Mouse (Mus musculus) neural tube, embryonic 14.5 days (tissue): ENCODE data around the gene Crebzf. TPM values are rescaled to one million over a fixed set of nuclear protein-coding genes. Genes with fewer than 3 reads are reported as not detected.

Experiments
- ATAC-seq: fragments of 200-750 bp; cut with Nextera tagmentation; 2 replicates; pipeline ENCODE4 v1.8.0; 2017; ENCODE audit warnings: low read depth, mild to moderate bottlenecking, moderate TSS enrichment, moderate library complexity
- H3K27ac ChIP-seq: fragments of 300-500 bp; sonication (generic); 2 replicates; pipeline ENCODE4 v1.5.1; 2014; ENCODE audit warnings: low read depth, mild to moderate bottlenecking, control low read depth, low read length, moderate library complexity, mixed read lengths
- H3K27me3 ChIP-seq: fragments of 300-500 bp; sonication (generic); 2 replicates; pipeline ENCODE4 v1.6.1; 2014; ENCODE audit warnings: low read length; ENCODE audit not compliant: control insufficient read depth, insufficient read depth
- H3K36me3 ChIP-seq: fragments of 300-500 bp; sonication (generic); 2 replicates; pipeline ENCODE4 v1.6.1; 2014; ENCODE audit warnings: low read length, mixed read lengths; ENCODE audit not compliant: control insufficient read depth, insufficient read depth
- H3K4me1 ChIP-seq: fragments of 300-500 bp; sonication (generic); 2 replicates; pipeline ENCODE4 v1.6.1; 2014; ENCODE audit warnings: low read length; ENCODE audit not compliant: control insufficient read depth, insufficient read depth
- H3K4me2 ChIP-seq: fragments of 300-500 bp; sonication (generic); 2 replicates; pipeline ENCODE4 v1.6.1; 2014; ENCODE audit warnings: mild to moderate bottlenecking, low read depth, low read length, control low read depth
- H3K4me3 ChIP-seq: fragments of 300-500 bp; sonication (generic); 2 replicates; pipeline ENCODE4 v1.5.1; 2014; ENCODE audit warnings: low read depth, low read length, control low read depth, mixed read lengths
- H3K9ac ChIP-seq: fragments of 300-500 bp; sonication (generic); replicated peaks from 2 replicates; pipeline ENCODE4 v1.6.1; 2014; ENCODE audit warnings: low read depth, mild to moderate bottlenecking, control low read depth, low read length, mixed read lengths
- H3K9me3 ChIP-seq: fragments of 300-500 bp; sonication (generic); 2 replicates; pipeline ENCODE4 v1.6.1; 2016; ENCODE audit warnings: low read length; ENCODE audit not compliant: control insufficient read depth
- WGBS: fragments of 180-500 bp; shearing (Covaris S2); extraction: QIAGEN DNeasy Blood & Tissue Kit; methylation state at CpG from one replicate; pipeline ENCODE4 v1.1.7; 2014; 5-methylcytosine and 5-hydroxymethylcytosine counted together
- polyA plus RNA-seq: library from polyadenylated mRNA; unstranded; fragments of >200 nt; fragmentation: Nextera tagmentation; extraction: Ambion mirVana; gene quantifications from 2 replicates; pipeline ENCODE4 v1.2.1, GENCODE M21; 2014

Gene Crebzf
- polyA plus RNA-seq, 1 experiment from 2014 or later = 49.5 TPM

DNA sequence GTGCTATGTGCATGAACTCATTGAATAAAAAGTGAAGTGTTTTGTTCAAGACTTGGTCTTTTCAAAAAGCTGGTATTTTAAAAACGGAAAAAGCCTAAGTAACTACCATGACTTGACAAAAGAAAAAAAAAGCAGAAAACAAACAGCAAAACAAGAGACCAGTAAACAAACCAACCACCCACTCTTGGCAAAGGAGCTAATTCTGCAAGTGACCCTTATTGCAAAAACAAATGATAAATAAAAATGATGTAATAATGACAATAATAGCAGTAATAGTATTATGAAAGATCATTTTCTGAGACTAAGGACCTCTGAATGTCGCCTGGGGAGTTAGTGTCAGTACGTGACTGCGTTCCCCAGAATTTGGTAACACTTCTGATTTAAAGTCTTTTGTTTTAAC is 459 bp upstream of the Crebzf start:
- 9% methylated on average over 4 of the region's 4 CpGs for WGBS
- peaks cover 2% of the 10 kb centered on the region; the same call in 1 of the 2 replicates for H3K27me3 ChIP-seq

DNA sequence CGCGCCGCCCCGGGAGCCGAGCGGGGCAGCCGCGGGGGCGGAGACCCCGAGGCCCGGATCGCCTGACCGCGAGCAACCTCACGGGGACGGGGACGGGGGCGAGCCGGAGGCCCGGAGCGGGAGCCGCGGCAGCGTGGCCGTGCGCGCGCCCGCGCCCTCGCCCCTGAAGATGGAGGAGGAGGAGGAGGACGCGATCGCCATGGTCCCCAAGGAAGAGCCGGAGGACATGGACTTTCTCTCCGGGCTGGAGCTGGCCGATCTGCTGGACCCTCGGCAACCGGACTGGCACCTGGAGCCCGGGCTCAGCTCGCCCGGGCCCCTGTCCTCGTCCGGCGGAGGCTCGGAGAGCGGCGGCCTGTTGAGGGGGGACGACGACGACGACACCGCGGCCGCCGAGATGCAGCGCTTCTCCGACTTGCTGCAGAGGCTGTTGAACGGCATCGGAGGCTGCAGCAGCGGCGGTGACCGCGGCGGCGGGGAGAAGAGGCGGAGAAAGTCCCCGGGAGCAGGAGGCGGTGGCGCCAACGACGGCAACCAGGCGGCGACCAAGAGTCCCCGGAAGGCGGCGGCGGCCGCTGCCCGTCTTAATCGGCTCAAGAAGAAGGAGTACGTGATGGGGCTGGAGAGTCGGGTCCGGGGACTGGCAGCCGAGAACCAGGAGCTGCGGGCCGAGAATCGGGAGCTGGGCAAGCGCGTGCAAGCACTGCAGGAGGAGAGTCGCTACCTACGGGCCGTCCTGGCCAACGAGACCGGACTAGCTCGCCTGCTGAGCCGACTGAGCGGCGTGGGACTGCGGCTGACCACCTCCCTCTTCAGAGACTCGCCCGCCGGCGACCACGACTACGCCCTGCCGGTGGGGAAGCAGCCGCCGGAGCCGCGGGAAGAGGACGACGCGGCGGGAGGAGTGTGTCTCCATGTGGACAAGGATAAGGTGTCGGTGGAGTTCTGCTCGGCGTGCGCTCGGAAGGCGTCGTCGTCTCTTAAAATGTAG is 867 bp downstream of the Crebzf start:
- ATAC-seq = peak; percentile 72
- Histone ChIP-seq H3K36me3 (peaks cover 3% of the 10 kb centered on the region; the same call in 1 of the 2 replicates), H3K27me3 (peaks cover 2% of the 10 kb centered on the region; the same call in 1 of the 2 replicates), H3K9me3 (no peaks in the 10 kb centered on the region), H3K4me2 (peak overlapping the region; percentile 99), H3K9ac (peak overlapping the region; percentile 97), H3K4me1 (0 out of 2 replicates have a peak, but pooled peaks cover 8% of the 10 kb centered on the region), H3K4me3 (peak overlapping the region; percentile 99), H3K27ac (peak overlapping the region; percentile 97)
- 1% methylated on average over 120 of the region's 123 CpGs for WGBS

More for the DNA sequence above, 459 bp upstream of the Crebzf start:
- Histone ChIP-seq H3K27ac (peak overlapping the region; percentile 97), H3K9ac (peak overlapping the region; percentile 97), H3K36me3 (no peaks in the 10 kb centered on the region), H3K4me1 (0 out of 2 replicates have a peak, but pooled peaks cover 8% of the 10 kb centered on the region), H3K4me2 (peak overlapping the region; percentile 99), H3K9me3 (no peaks in the 10 kb centered on the region), H3K4me3 (peak overlapping the region; percentile 99)
- ATAC-seq = peak; percentile 42

- H3K4me2 ChIP-seq = peak overlapping the region; percentile 99
- under 1% methylated on average over 6 of the region's 6 CpGs for WGBS
- peak overlapping the region; percentile 99 for H3K4me3 ChIP-seq
- 0 out of 2 replicates have a peak, but pooled peaks cover 8% of the 10 kb centered on the region for H3K4me1 ChIP-seq
- peaks cover 2% of the 10 kb centered on the region; the same call in 1 of the 2 replicates for H3K27me3 ChIP-seq
- peak overlapping the region; percentile 97 for H3K9ac ChIP-seq
- peaks cover 3% of the 10 kb centered on the region; the same call in 1 of the 2 replicates for H3K36me3 ChIP-seq
- no peak for ATAC-seq
- no peak overlapping the region; the same call in 1 of the 2 replicates for H3K27ac ChIP-seq
- no peaks in the 10 kb centered on the region for H3K9me3 ChIP-seq
Measured at GRCm38 (mm10) chr7:90444206-90444605, 1.7 kb downstream of the Crebzf start.

GRCm38 (mm10) chr7:90456149-90456844 is 13.8 kb downstream of the Crebzf start:
- Histone ChIP-seq H3K4me3 (peak overlapping the region; percentile 67), H3K27me3 (no peaks in the 10 kb centered on the region), H3K27ac (0 out of 2 replicates have a peak overlapping the region, but pooled peaks have one; percentile 18), H3K4me2 (peak overlapping the region; percentile 72), H3K9ac (peak overlapping the region; percentile 67), H3K4me1 (peaks cover 9% of the 10 kb centered on the region; the same call in 1 of the 2 replicates), H3K36me3 (peaks cover 15% of the 10 kb centered on the region), H3K9me3 (no peaks in the 10 kb centered on the region)
- ATAC-seq = no peak
- 26% methylated on average over 7 of the region's 7 CpGs for WGBS

GRCm38 (mm10) chr7:90456845-90457468 is 14.4 kb downstream of the Crebzf start, which contains the start of gene Tmem126a:
Gene Tmem126a (minus strand): TSS chr7:90457229.
- Histone ChIP-seq H3K27me3 (no peaks in the 10 kb centered on the region), H3K4me3 (peak within 1 kb of the TSS; percentile 67), H3K27ac (peak within 1 kb of the TSS; percentile 85), H3K4me2 (peak within 1 kb of the TSS; percentile 72), H3K9ac (peak within 1 kb of the TSS; percentile 67), H3K4me1 (peaks cover 9% of the 10 kb centered on the region; the same call in 1 of the 2 replicates), H3K36me3 (peaks cover 12% of the 10 kb centered on the region; the same call in 1 of the 2 replicates), H3K9me3 (no peaks in the 10 kb centered on the region)
- WGBS = 0% methylated on average over 41 of the region's 41 CpGs
- peak; percentile 99 for ATAC-seq

- Histone ChIP-seq H3K9me3 (no peaks in the 10 kb centered on the region), H3K36me3 (peaks cover 12% of the 10 kb centered on the region; the same call in 1 of the 2 replicates), H3K9ac (peak overlapping the region; percentile 67), H3K4me3 (peak overlapping the region; percentile 67), H3K27ac (peak overlapping the region; percentile 85), H3K4me2 (peak overlapping the region; percentile 72), H3K4me1 (peaks cover 9% of the 10 kb centered on the region; the same call in 1 of the 2 replicates), H3K27me3 (no peaks in the 10 kb centered on the region)
- 13% methylated on average over 10 of the region's 10 CpGs for WGBS
- ATAC-seq = peak; percentile 78
Measured at GRCm38 (mm10) chr7:90457517-90457916, 15.0 kb downstream of the Crebzf start.

DNA sequence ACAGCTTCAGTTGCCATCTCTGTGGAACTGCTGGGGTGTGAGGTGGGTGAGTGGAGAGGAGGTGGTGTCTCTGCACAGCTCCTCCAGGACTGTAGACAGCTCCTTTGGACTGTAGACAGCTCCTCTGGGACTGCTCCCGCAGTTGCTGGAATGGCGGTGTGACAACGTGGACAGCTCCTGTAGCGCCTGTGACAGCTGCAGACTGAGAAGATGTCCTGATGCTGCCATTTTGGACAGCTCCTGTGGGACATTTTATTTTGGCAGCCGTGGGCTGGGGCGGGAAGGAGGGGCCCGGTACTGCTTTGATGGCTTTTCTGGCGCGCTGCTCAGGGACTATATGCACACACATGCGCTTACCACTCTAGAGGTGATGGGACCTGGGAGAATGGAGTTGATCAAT is 17.8 kb downstream of the Crebzf start:
- Histone ChIP-seq H3K9ac (no peak overlapping the region), H3K36me3 (no peaks in the 10 kb centered on the region), H3K27ac (no peak overlapping the region), H3K27me3 (no peaks in the 10 kb centered on the region), H3K4me1 (peaks cover 9% of the 10 kb centered on the region; the same call in 1 of the 2 replicates), H3K9me3 (no peaks in the 10 kb centered on the region), H3K4me3 (no peak overlapping the region), H3K4me2 (no peak overlapping the region)
- WGBS = 48% methylated on average over 10 of the region's 10 CpGs
- ATAC-seq = no peak

DNA sequence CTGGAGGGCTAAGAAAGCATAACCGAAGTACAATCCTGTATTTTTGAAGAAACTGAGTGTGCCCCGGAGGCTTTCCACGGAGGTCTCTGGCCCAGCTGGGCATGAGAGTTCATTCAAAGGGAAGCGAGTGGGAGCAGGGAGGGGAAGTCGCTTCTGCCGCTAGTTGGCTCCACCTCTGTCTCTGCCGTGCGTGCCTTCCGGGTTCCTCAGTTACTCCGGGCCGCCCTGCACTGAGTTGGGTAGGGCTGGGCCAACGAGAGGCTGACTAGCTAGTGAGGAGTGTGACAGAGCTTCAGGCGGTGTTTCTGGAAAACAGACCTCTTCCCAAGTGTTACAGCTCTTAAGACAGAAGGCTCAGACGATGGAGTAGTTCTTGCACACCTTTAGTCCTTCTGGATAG is 18.4 kb downstream of the Crebzf start:
- WGBS = 23% methylated on average over 14 of the region's 14 CpGs
- Histone ChIP-seq H3K27ac (no peak overlapping the region), H3K4me2 (no peak overlapping the region), H3K9me3 (no peaks in the 10 kb centered on the region), H3K4me1 (peaks cover 6% of the 10 kb centered on the region; the same call in 1 of the 2 replicates), H3K36me3 (no peaks in the 10 kb centered on the region), H3K4me3 (no peak overlapping the region), H3K9ac (no peak overlapping the region), H3K27me3 (no peaks in the 10 kb centered on the region)
- no peak for ATAC-seq
